Mouse (Mus musculus) kidney, embryonic 16.5 days (tissue): ENCODE results near the gene Nfe2l2. TPM values are rescaled to one million over a fixed set of nuclear protein-coding genes. Genes with fewer than 3 reads are reported as not detected.
A peak's percentile ranks its signal among the peaks of the same experiment; 100 is the strongest.

Experiments
- ATAC-seq: fragments of 200-750 bp; cut with Nextera tagmentation; 2 replicates; pipeline ENCODE4 v1.8.0; 2017; ENCODE audit warnings: moderate TSS enrichment; ENCODE audit not compliant: low FRiP score, low TSS enrichment
- H3K27ac ChIP-seq: fragments of 300-500 bp; sonication (generic); 2 replicates; pipeline ENCODE4 v1.5.1; 2014; ENCODE audit warnings: low read length
- H3K27me3 ChIP-seq: fragments of 300-500 bp; sonication (generic); 2 replicates; pipeline ENCODE4 v1.6.1; 2014; ENCODE audit warnings: low read length, control low read depth, mixed read lengths; ENCODE audit not compliant: insufficient read depth
- H3K36me3 ChIP-seq: fragments of 300-500 bp; sonication (generic); 2 replicates; pipeline ENCODE4 v1.6.1; 2014; ENCODE audit warnings: low read length, control low read depth, mixed read lengths; ENCODE audit not compliant: insufficient read depth
- H3K4me1 ChIP-seq: fragments of 300-500 bp; sonication (generic); 2 replicates; pipeline ENCODE4 v1.6.1; 2014; ENCODE audit warnings: low read length, control low read depth, mixed read lengths; ENCODE audit not compliant: insufficient read depth
- H3K4me2 ChIP-seq: fragments of 300-500 bp; sonication (generic); replicated peaks from 2 replicates; pipeline ENCODE4 v1.6.1; 2014; ENCODE audit warnings: low read depth, low read length
- H3K4me3 ChIP-seq: fragments of 300-500 bp; sonication (generic); 2 replicates; pipeline ENCODE4 v1.5.1; 2014; ENCODE audit warnings: mild to moderate bottlenecking, low read length
- H3K9ac ChIP-seq: fragments of 300-500 bp; sonication (generic); replicated peaks from 2 replicates; pipeline ENCODE4 v1.6.1; 2014; ENCODE audit warnings: low read length
- H3K9me3 ChIP-seq: fragments of 300-500 bp; sonication (generic); 2 replicates; pipeline ENCODE4 v1.6.1; 2016; ENCODE audit warnings: low read length, control low read depth
- WGBS: fragments of 180-500 bp; shearing (Covaris S2); extraction: QIAGEN DNeasy Blood & Tissue Kit; methylation state at CpG from one replicate; pipeline ENCODE4 v1.1.7; 2014; 5-methylcytosine and 5-hydroxymethylcytosine counted together
- polyA plus RNA-seq: library from polyadenylated mRNA; unstranded; fragments of >200 nt; fragmentation: Nextera tagmentation; extraction: Ambion mirVana; gene quantifications from 2 replicates; pipeline ENCODE4 v1.2.1, GENCODE M21; 2015

Nfe2l2 gene
- polyA plus RNA-seq, 1 experiment from 2014 or later: 87.7 TPM

DNA sequence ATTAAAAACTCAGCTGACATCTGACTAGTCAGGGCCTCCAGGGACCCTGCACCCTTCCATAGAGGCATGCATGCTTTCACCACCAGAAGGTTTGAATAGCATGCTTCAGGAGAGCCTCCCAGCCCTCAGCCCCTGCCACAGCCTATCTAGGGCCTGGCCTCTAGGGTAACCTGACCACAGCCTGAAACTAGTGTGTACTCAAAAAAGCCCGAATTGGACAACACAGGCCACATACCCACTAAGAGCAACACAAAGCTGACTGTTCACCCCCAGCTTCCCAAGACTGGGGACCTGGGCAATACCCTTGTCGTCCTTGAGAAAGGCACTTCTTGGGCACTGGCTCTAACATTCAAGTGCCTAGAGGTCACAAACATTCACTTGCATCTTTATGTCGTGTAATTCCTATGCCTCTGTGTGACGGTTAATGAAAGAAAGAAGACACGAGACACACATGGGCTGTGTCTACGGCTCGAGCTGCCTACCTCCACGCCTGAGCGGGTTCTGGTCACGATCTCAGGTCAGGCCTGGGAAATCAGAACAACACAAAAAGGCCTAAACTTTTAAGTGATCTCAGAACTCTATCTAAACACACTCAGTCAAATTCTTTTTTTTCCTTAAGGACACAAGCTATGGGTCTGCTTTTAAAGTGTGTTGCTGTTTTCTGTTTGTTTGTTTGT, 14.8 kb downstream of the Nfe2l2 start:
- ATAC-seq: peak; percentile 55; the same call in 1 of the 2 replicates
- Histone ChIP-seq H3K27me3 (no peaks in the 10 kb centered on the region), H3K4me1 (peaks cover 43% of the 10 kb centered on the region), H3K27ac (no peak overlapping the region), H3K9me3 (no peaks in the 10 kb centered on the region), H3K36me3 (no peaks in the 10 kb centered on the region), H3K4me3 (no peak overlapping the region), H3K4me2 (no peak overlapping the region), H3K9ac (no peak overlapping the region)
- 45% methylated on average over 10 of the region's 10 CpGs for WGBS

DNA sequence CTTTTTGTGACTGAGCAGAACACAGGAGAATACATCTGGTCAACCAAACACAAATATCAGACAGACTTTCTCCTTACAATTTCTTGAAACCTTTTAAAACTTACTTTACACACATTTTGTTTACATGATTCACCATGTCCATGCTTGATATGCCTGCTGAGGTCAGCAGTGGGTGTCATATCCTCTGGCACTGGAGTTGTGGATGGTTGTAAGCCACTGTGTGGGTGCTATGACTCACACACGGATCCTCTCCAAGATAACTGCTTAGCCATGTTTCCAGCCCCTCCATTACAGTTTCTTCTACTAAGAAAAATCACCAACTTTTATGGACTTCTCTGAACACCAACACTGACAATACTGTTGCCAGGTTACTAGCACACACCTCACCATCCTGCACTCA, 15.5 kb downstream of the Nfe2l2 start:
- H3K4me2 ChIP-seq: no peak overlapping the region
- 77% methylated on average over 1 of the region's 1 CpGs for WGBS
- H3K27ac ChIP-seq: no peak overlapping the region
- no peaks in the 10 kb centered on the region for H3K27me3 ChIP-seq
- H3K4me3 ChIP-seq: no peak overlapping the region
- H3K36me3 ChIP-seq: no peaks in the 10 kb centered on the region
- no peak overlapping the region for H3K9ac ChIP-seq
- H3K9me3 ChIP-seq: no peaks in the 10 kb centered on the region
- no peak for ATAC-seq
- H3K4me1 ChIP-seq: peaks cover 50% of the 10 kb centered on the region

DNA sequence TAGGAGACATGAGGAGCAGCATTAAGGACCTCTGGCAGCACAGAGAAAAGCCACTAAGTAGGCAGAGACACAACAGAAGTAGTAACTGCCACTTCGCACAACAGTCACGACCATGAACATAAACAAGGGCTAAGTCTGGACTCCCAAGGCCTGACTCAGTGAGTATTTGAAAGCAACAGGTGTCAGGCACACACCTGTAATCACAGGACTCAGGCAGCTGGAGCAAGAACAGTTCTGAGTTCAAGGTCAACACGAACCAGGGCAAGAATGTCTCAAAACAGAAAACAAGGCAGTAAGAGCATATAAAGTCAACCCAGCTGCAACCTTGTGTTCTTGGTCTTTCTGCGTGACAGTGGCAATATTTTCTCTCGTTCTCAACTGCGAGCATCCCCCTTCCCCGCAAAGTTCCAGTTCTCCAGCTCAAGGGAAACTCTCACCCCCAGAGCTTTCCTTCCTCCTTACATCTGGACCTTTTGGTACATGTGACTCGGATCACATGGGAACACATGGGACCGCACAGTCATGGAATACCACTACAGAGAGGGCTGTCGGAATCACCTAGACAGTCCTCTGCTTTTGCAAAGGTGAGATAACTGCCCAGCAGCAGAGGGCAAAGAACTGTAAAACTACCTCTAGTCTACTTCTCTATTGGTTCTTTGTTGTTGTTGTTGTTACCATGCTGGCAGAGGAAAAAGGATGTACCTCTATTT, 17.2 kb downstream of the Nfe2l2 start:
- 79% methylated on average over 10 of the region's 10 CpGs for WGBS
- H3K27me3 ChIP-seq: no peaks in the 10 kb centered on the region
- H3K4me2 ChIP-seq: no peak overlapping the region
- no peak for ATAC-seq
- no peak overlapping the region for H3K27ac ChIP-seq
- H3K9ac ChIP-seq: no peak overlapping the region
- no peak overlapping the region for H3K4me3 ChIP-seq
- no peaks in the 10 kb centered on the region for H3K9me3 ChIP-seq
- no peaks in the 10 kb centered on the region for H3K36me3 ChIP-seq
- peaks cover 55% of the 10 kb centered on the region for H3K4me1 ChIP-seq

DNA sequence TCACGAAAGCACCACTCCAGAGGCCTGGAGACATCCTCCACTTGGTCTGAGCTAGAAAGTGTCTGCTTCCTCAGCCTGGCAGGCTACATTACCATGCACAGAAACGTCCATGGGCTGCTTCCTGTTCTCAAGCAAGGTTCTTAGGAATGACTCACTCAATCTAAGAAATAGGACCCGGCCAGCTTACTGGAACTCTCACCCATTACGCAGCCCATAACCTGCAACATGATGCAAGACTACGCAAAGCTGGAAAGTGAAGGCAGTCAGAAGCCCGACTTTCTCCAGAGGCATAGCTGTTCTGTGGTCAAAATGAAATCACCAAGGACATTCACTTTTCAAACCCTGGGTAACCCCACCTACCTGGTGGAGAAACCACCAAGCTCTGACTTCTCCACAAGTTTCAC, 19.0 kb downstream of the Nfe2l2 start:
- Histone ChIP-seq H3K27ac (peak overlapping the region; percentile 76; the same call in 1 of the 2 replicates), H3K4me1 (peaks cover 65% of the 10 kb centered on the region), H3K4me3 (no peak overlapping the region), H3K9ac (no peak overlapping the region), H3K27me3 (no peaks in the 10 kb centered on the region), H3K9me3 (no peaks in the 10 kb centered on the region), H3K36me3 (no peaks in the 10 kb centered on the region), H3K4me2 (no peak overlapping the region)
- no peak for ATAC-seq
- WGBS: 49% methylated on average over 6 of the region's 6 CpGs

DNA sequence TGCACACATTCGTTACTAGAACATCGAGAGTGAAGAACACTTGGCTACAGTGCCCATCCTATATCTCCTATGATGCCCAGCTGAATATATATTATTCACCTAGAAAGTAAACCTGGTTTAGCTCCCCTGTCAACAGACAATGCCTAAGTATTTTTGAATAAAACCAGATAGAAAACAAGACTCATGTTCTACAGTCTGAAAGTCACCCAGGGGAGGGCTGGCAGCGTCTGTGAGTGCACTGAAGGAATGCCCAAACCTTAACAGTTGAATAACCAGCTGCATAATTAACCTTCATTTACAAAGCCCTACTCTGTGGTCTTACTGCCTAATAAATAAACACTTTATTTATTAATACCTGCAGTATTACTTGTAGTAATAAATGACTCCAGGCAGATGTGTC, 19.9 kb downstream of the Nfe2l2 start:
- H3K9me3 ChIP-seq: no peaks in the 10 kb centered on the region
- H3K36me3 ChIP-seq: no peaks in the 10 kb centered on the region
- WGBS: 77% methylated on average over 3 of the region's 3 CpGs
- no peak overlapping the region for H3K27ac ChIP-seq
- no peak overlapping the region for H3K9ac ChIP-seq
- no peaks in the 10 kb centered on the region for H3K27me3 ChIP-seq
- peaks cover 58% of the 10 kb centered on the region for H3K4me1 ChIP-seq
- no peak overlapping the region for H3K4me3 ChIP-seq
- H3K4me2 ChIP-seq: no peak overlapping the region
- ATAC-seq: no peak

DNA sequence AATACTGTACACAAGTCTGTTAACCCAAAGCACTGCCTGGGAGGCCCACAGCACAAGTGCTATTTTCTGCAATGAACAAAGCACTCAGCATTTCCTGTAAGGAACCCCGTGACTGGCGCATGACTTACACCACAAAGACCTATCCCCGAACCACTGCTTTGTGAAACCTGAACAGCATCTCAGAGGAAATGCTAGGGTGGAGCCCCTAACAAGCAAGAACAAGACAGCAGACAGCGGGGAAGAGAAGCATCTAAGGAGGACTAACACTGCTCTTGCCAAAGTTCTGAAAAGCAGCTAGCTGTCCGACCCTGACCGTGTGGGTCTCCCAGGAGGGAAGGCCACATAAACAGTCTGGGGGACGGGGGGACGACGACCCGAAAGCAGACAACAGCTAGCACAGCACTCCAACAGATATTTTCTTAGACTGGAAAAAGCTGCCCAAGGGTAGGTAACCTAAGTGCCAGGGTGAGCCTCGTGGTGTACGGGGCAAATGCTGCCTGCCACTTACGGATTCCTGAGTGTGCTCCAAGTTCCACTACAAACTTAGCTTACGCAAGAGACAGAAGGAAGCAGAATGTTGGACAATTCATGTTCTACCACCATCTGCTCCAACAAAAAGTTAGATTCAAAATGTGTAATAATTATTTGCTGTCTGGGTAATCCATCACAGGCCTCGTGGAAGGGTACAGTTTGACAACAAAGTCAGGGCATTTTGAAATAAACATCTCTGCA, 21.3 kb downstream of the Nfe2l2 start:
- Histone ChIP-seq H3K27me3 (no peaks in the 10 kb centered on the region), H3K4me1 (peaks cover 54% of the 10 kb centered on the region), H3K4me3 (no peak overlapping the region), H3K27ac (peak overlapping the region; percentile 88), H3K9me3 (no peaks in the 10 kb centered on the region), H3K4me2 (peak overlapping the region; percentile 35), H3K9ac (peak overlapping the region; percentile 49), H3K36me3 (peaks cover 7% of the 10 kb centered on the region)
- 0 out of 2 replicates have a peak, but pooled peaks have one; percentile 35 for ATAC-seq
- WGBS: 51% methylated on average over 15 of the region's 15 CpGs

DNA sequence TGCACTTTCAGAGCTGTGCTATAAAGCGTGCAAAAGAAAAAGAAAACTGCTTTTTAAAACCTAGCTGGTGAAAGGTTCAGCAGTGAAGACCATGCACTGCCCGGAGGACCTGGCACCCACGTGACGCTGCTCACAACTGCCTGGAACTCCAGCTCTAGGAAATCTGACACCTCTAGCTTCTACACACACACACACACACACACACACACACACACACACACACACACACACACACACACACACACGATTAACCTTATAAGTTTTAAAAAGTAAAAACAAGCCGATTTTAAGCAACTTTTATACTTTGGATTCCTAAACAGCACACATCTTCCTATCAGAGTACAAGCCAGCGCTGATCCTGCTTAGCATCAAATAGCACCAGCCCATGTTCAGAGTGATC, 23.0 kb downstream of the Nfe2l2 start:
- Histone ChIP-seq H3K4me2 (no peak overlapping the region), H3K27ac (peak overlapping the region; percentile 80), H3K27me3 (no peaks in the 10 kb centered on the region), H3K9me3 (no peaks in the 10 kb centered on the region), H3K4me1 (peaks cover 49% of the 10 kb centered on the region), H3K36me3 (peaks cover 17% of the 10 kb centered on the region), H3K9ac (0 out of 2 replicates have a peak overlapping the region, but pooled peaks have one; percentile 24), H3K4me3 (no peak overlapping the region)
- peak; percentile 71 for ATAC-seq
- 28% methylated on average over 7 of the region's 7 CpGs for WGBS

DNA sequence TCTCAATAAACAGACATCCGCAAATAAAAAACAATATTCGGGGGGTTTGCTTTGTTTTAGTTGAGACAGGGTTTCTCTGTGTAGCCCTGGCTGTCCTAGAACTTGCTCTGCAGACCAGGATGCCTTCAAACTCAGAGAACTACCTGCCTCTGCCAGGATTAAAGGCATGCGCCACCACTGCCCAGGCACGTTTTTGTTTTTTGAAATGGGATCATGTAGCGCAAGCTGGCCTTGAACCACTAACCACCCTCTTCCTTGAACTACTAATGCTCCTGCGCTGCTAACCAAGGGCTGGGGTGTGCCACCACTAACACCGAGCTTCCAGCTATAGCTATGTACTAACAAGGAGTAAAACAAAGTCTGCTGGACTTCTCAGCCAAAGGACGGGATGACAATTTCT, 24.5 kb downstream of the Nfe2l2 start:
- no peak overlapping the region for H3K4me2 ChIP-seq
- WGBS: 91% methylated on average over 8 of the region's 8 CpGs
- no peak overlapping the region for H3K27ac ChIP-seq
- peaks cover 36% of the 10 kb centered on the region for H3K4me1 ChIP-seq
- no peak for ATAC-seq
- no peak overlapping the region for H3K9ac ChIP-seq
- no peaks in the 10 kb centered on the region for H3K9me3 ChIP-seq
- no peaks in the 10 kb centered on the region for H3K27me3 ChIP-seq
- H3K36me3 ChIP-seq: peaks cover 25% of the 10 kb centered on the region
- no peak overlapping the region for H3K4me3 ChIP-seq

DNA sequence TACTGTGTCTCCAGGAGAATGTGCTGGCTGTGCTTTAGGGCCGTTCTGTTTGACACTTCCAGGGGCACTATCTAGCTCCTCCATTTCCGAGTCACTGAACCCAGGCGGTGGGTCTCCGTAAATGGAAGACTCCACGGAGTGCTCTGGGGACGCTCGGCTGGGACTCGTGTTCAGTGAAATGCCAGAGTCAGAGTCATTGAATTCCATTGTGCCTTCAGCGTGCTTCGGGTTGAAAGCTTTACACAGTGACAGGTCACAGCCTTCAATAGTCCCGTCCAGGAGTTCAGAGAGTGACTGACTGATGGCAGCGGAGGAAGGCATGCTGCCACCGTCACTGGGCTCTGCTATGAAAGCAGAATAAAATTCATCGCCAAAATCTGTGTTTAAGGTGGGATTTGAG, 27.9 kb downstream of the Nfe2l2 start:
- Histone ChIP-seq H3K9ac (no peak overlapping the region), H3K9me3 (no peaks in the 10 kb centered on the region), H3K4me2 (no peak overlapping the region), H3K27ac (no peak overlapping the region), H3K4me3 (no peak overlapping the region), H3K36me3 (peaks cover 39% of the 10 kb centered on the region), H3K27me3 (no peaks in the 10 kb centered on the region), H3K4me1 (peaks cover 9% of the 10 kb centered on the region)
- no peak for ATAC-seq
- 71% methylated on average over 14 of the region's 14 CpGs for WGBS
